Mouse (Mus musculus): ENCODE data around the gene Spef1.

Spef1 gene

GRCm38 (mm10) chr2:131174700-131175099 lies 12.4 kb downstream of the Spef1 start:
- peak; percentile 66 to 75 for DNase-seq (ENCODE audit: low spot score in 2 of 2)

DNA sequence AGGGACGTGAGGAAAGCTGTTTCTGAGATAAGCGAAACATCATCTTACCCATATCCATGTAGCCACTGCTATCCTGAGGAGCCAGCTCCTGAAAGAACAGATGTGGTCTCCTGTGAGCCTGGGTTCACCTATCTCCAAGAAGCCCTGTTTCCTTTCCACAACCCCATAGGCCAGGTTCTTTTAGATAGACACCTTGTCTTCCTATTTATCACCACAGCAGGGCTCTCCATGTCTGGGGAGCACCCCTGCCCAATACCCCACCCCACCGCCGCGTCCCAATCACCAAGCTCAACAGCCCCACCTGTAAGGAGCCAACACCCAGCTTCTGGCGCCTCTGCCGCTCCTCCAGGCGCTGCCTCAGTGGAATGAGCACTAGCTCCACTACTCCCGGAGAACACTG lies 14.8 kb downstream of the Spef1 start:
- DNase-seq (ENCODE audit: low spot score in 2 of 2): no peak

DNA sequence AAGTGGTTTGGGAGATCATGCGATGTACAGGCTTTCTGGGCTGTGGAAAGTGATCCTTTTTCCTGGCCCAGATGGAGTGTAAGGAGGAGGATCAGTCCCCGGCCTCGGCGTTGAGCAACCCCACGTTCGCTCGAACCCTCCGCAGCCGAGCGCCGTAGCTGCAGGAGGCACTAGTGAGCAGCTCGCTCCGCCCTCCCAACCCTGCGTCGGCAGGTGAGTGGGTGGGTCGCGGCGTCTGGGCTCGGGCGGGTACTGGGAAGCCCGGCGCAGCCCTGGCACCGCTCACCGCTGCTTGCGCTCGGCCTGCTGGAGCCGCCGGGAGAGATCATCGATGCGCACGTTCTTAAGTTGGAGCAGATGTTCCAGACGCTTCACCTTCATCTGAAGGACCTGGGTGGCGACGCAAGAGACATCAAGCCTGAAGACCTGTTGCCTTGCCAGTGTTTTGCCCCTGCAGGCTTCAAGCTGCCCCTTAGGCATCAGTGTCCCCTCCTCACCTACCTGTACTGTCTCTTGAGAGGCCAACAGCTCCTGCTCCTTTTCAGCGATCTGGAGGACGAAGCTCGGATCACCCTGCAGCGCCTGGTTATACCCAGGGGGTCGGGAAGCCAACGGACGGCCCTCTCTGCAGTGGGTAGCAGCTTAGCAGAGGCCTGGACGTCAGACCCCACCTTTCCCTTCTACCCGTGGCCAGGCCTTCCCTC lies 15.5 kb downstream of the Spef1 start:
- peak; percentile 67 for DNase-seq (ENCODE audit: low spot score in 2 of 2)

DNA sequence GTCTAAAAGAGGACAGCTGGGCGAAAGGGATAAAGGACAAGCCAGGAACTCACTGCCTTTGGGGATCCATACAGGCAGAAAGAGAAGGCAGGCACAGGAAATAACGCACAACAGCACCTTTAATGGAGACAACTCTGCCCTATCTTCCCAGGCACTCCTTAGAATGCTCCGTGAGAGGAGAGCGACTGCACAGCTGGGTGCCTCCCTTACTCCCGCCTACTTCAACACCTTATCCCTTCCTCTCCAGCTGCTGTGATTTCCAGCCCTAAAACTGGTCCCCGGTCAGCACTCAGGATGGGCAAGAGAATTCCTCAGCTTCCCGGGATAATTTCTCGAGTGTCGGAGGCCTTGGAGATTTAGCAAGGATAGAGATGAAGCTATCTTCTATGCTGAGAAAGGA lies 16.1 kb downstream of the Spef1 start:
- DNase-seq (ENCODE audit: low spot score in 2 of 2): no peak

DNA sequence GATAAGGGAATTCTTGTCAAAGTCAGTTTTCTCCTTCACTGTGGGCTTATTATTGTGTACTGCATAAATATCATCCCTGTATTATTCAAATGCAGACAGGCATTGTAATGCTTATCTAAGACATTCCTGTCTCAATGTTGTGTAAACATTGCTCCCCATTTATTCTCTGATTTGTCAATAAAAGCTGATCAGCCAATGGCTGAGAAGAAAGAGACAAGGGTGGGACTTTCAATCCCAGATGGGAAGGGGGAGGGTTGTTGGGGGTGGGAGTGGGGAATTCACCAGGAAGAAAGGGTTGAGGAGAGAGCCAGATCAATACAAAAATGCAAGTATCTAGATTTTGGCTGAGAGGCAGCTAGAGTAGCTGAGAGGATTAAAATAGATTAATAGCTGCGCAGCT lies 18.2 kb downstream of the Spef1 start:
- no peak for DNase-seq (ENCODE audit: low spot score in 2 of 2)

- no peak for DNase-seq (ENCODE audit: low spot score in 2 of 2)
Observed at GRCm38 (mm10) chr2:131167984-131168383, 19.1 kb downstream of the Spef1 start.

DNA sequence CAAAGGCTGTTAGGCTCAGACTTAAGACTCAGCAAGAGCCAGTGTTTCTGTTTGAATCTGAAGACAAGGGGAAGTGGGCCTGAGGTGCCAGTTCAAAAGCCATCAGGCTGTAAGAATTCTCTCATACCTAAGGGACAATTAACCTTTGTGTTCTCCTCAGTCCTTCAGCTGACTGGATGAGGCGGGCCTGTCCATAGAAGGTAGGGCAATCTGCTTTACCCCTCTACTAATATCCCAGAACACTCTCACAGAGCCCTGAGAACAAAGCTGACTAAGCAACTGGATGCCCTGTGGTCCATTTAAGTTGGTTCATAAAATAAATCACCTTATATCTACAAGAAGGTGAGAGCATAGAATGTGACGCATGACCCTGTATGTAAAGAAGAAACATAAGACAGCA lies 20.9 kb downstream of the Spef1 start:
- DNase-seq (ENCODE audit: low spot score in 2 of 2): no peak

- DNase-seq (ENCODE audit: low spot score in 2 of 2): no peak
Observed at GRCm38 (mm10) chr2:131163924-131164323, 23.2 kb downstream of the Spef1 start.

- peak in 1 of 2 experiments; percentile 23 for DNase-seq (ENCODE audit: low spot score in 2 of 2)
Observed at GRCm38 (mm10) chr2:131160671-131161111, 26.4 kb downstream of the Spef1 start.

DNA sequence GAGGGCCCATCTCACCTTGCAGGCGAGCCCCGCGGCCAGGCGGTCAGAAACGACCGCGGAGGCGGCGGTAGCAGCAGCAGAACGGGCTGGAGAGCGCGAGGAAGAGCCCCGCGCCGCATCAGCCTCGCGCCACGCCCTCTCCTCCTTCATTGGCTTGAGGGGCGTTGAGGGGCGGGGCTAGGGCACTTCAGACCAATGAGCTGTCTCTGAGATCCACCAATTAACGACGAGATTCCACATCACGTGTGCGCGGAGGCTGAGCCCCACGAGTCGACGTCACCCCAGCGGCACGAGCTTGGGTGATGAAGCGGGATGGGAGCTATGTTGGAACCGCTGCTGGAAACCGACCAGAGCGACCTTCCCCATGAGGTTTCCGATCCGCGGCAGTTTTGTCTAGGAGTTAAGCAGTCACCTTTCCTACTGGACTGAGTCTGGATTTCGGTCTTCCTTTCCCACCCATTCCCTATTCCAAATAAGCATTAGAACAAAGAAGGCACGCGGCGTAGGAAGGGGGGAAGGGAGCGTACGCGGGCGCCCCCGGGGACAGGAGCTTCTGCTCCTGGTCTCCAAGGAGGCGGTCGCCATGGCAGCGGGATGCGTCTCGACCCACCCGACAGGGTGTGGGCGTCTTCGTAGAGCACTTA lies 27.0 kb downstream of the Spef1 start, which contains the start of gene 1700037H04Rik:
TSS of gene 1700037H04Rik (minus strand) at position 144 of the 644 bp plus-strand sequence.
- DNase-seq (ENCODE audit: low spot score in 2 of 2): peak; percentile 95 to 97

- peak; percentile 46 to 63 for DNase-seq (ENCODE audit: low spot score in 2 of 2)
Observed at GRCm38 (mm10) chr2:131159491-131159910, 27.6 kb downstream of the Spef1 start.

DNA sequence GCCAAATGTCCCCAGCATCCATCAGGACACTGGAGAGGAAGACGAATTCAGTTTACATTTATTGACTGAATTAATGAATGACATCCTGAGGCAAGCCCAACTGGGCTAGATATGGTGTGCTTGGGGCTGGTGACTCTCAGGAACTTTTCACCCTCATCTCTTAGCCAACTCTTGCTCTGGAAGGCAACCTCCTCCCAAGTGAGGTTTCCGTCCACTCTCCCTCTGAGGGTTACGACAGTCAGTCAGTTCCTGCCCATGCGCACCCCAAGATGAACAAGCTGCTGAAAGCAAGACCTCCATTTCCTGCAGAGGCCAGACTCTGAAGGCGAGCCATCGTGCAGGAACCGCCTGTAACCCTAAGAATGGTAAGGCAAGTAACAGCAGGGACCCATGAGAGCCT lies 30.1 kb downstream of the Spef1 start:
- no peak for DNase-seq (ENCODE audit: low spot score in 2 of 2)

GRCm38 (mm10) chr2:131154036-131154435 lies 33.0 kb downstream of the Spef1 start:
- no peak for DNase-seq (ENCODE audit: low spot score in 2 of 2)

DNA sequence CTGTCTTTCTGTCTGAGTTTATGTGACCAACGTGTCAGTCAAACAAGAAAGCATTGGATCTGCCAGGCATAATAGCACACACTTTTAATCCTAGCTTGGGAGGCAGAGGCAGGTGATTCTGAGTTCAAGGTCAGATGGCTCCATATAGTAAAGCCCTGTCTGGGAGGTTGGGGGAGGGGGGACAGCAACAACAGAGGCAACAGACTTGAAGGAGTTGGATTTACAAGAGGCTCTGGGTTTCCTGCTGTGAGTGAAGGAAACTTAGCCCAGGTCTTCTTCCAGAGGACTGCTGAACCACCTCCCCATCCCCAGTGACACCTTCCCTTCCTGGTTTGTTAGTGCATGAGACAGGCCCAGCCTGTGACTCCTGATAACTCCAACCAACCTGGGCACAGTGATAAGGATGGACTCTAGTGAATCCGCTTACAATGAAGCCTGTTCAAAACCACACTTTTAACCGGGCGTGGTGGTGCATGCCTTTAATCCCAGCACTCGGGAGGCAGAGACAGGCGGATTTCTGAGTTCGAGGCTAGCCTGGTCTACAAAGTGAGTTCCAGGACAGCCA lies 34.8 kb downstream of the Spef1 start:
- peak; percentile 25 to 60 for DNase-seq (ENCODE audit: low spot score in 2 of 2)

DNA sequence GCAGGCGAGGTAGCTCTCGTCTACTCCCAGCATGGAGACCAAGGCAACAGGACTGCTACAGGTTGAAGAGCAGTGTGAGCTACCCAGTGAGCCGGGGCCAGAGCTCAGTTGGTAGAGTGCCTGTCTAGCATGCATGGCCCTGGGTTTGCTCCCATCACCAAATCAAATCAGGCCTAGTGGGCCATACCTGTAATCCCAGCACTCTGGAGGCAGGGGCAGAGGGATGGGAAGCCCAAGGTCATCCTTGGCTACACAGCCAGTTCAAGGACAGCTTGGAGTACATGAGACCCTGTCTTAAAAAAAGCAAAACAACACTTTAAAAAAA lies 37.9 kb downstream of the Spef1 start:
- no peak for DNase-seq (ENCODE audit: low spot score in 2 of 2)

DNA sequence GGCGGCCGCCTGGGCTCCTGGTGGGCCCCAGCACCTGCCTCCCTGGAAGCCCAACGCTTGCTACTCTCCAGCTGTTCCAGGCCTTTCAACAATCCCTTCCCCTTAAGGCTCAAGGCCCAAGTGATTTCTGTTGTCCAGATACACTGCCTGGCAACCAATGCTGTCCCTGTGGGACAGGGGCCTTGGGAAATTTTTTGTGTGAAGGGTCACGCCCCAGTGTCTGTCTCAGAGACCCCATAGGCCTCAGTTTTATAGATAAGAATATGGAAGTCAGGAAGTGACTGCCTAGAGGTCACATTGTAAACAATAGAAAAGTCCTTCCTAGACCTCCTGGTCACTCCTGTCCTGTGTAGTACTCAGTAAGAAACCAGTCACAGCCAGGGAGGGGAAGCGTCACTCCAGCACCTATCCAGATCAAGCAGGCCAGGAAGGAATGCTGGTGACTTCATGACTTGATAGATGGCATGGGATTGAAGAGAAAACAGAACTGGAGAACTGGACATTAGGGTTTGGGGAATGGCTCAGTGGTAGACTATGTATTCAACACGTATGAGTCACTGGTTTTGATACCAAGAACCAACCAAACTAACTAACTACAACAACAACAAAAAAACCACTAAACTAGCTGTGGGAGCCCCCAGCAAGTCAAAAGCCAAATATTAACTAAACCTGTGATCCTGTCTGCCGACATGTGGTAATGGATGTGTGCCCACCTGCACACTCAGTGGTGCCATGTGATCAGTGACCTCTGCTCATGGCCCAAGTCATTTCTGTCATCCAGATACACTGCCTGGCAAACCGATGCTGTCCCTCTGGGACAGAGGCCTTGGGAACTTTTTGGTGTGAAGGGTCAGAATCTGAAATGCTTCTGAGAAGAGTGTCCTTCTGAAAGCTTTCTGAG lies 38.5 kb downstream of the Spef1 start:
- DNase-seq (ENCODE audit: low spot score in 2 of 2): no peak

DNA sequence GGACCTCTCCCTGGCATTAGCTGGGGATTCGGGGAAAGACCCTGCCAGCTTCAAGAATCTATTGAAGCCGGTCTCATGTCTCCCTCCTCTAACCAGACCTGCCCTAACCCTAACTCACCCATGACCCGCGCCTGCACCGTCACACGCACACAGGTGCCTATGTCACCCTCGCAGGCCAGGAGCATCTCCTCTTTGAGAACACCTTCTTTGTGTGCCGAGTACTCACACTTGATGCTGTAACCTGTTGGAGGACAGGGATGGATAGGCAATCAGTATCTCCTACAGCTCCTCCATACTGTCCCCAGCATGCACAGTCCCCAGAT lies 40.1 kb downstream of the Spef1 start:
- DNase-seq (ENCODE audit: low spot score in 2 of 2): no peak

GRCm38 (mm10) chr2:131146193-131147042 lies 40.7 kb downstream of the Spef1 start:
- no peak for DNase-seq (ENCODE audit: low spot score in 2 of 2)

GRCm38 (mm10) chr2:131145536-131145935 lies 41.5 kb downstream of the Spef1 start:
- no peak for DNase-seq (ENCODE audit: low spot score in 2 of 2)

DNA sequence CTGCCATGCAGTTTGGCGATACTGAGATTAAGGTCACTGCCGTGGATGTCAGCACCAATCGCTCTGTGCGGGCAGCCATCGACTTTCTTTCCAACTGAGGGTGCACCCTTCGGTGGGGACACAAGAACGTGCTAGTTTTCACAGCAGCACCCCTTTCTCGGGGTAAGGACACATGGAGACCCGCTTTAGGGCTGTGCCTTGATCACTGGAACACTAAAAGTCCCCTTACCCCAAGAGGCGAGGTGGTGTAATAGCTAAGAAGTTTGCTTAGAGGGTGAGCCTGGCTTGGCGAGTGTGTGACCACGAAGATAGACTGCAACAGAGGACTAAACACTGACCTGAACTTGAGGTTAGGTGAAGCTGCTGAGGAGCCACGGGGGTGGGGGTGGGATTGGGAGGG lies 42.0 kb downstream of the Spef1 start:
- DNase-seq (ENCODE audit: low spot score in 2 of 2): no peak

Measured in spleen, postnatal 36 days (tissue).